Mouse (Mus musculus): Measurements from ENCODE around the gene Tm4sf1.

Gene Tm4sf1

DNA sequence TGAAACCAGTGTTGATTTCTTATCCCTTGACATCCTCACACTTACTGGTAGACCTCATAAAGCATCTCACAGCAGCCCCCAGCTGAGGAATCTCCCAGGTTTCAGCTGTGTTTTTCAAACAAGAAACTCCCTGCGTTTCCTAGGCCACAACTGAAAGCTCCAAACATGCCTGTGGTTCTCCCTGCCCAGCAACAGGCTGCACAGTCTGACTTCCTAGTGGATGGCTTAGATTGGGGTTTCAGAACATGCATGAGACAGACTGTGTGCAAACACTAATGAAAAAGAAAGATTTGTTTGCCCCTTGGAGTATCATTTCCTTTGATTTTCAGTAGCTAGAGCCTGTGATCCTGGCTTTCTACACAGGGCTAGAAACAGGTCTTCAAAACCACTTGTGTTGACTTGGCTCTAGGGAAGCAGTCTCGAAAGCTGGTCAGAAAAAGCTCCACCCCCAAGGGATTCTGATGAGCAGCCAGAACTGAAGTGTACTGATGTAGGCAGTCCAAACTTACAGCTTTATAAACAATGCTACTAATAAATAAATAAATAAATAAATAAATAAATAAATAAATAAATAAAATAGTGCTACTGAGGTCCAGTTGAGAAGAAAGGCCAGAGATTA, at the start of gene Tm4sf1:
Gene Tm4sf1, minus strand, starts transcription at position 68 of the 619 bp plus-strand sequence.
- DNase-seq (ENCODE audit: low read depth): no peak

DNA sequence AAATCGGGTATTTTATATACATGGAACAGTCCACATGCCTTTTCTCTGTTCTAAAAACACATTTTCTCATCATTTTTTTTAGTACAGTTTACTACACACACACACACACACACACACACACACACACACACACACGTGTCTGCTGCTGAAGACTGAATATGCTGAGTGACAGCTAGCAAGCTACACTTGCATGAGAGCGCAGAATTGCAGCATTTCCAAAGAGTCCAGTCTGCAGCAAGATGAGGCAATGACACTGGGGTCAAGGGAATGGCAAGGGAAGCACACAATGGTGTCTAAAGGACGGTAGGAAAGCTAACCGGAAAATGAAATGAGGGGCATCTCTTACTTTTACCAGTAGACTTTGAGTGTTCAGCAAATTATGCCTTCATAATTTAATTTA, 43.0 kb upstream of the Tm4sf1 start:
- DNase-seq (ENCODE audit: low read depth): no peak

DNA sequence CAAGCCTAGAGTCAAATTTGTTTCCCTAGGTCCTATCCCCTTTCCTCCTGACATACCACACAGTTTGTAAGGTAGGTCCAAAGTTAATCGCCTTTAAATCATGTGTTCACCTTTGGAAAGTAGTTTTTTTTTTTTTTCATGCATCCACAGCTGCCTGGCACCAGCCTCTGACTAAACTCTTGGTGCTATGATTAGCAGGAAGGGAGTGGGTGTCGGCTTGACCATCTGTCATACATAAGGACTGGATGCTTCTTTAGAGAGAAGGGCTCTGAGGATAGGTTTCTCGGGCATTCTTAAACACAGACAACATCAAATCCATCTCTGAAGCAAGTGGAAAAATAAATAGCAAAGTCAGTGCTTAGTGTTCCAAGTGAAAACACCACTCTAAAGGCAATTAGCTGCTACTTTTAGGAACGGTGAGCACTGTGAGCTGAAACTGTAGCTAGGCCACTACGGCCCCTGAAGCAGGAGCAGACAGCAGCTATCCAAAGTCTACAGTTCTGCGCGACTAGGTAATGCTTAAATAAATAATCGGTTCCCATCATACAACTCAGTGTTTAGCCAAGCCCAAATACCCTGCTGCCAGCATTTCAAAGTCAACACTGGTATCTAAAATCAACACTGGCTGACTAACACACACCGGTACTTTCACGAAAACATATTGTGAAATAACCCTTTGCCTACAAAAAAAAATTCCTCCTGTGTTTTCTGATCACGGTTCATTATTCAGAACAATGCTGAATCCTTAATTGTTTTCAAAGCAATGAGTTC, 42.2 kb upstream of the Tm4sf1 start:
- no peak for DNase-seq (ENCODE audit: low read depth)

DNA sequence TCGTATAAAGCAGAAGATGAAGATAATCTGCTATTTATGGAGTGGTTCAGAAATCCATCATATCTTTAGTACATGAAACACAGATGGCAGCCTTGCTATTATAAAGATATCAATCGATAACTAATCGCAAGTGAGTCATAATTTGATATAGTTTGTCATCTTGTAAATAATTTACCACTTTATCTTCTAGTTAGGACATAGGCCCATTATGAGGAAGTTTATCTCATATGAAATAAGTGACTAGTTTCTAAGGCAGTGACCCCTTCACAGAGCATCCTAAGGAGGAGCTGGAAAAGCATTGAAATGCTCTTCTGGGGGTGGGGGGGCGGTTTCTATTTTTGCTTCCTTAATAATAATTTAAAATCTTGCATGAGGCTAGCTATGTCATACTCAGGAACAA, 41.2 kb upstream of the Tm4sf1 start:
- no peak for DNase-seq (ENCODE audit: low read depth)

DNA sequence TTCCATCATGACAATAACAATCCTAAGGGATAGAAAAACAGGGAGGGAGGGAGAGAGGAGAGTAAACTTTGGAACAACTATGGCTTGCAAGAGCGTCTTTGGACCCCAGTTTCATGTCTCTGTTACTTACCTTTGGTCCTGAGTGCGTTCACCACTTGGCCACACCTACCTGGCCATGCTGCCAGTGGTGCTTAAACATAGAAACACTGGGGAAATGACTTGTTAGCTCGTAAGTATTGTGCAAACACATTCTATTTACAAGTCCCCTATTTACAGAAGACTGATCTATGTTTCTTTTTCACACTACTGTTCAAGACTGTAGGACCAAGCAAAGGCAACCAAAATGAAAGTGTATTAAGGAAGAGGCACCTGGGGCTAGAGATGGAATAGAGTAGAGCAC, 39.5 kb upstream of the Tm4sf1 start:
- DNase-seq (ENCODE audit: low read depth): no peak

DNA sequence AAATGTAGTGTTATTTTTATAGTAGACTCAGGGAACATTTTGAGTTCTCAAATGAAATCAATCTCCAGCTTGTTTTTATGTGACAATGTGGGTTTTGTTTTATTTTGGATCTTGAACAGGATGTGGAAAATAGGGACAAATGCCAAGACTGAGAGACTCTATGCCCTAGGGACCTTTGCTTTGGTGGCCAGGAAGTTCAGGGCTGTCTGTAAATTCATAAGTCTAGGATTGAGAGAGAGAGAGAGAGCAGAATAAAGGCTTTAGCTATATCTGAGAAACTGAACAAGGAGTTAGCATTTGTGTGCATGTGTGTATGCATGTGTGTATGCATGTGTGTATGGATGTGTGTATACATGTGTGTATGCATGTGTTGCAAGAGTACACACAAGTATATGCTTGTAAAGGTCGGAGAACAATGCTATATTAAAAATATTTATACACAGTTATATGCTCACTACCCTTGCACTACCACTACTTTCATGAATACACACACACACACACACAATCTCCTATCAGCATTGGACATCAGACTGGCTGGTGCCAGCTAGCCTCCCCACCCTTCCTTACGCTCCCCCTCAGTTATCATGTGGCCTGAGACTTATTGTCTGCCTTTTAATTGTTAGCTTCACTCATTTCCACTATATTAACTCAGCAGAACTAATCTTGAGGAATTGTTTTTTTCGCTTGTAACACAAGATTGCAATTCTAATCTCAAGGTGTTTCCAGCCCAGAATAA, 33.5 kb upstream of the Tm4sf1 start:
- no peak for DNase-seq (ENCODE audit: low read depth)

DNA sequence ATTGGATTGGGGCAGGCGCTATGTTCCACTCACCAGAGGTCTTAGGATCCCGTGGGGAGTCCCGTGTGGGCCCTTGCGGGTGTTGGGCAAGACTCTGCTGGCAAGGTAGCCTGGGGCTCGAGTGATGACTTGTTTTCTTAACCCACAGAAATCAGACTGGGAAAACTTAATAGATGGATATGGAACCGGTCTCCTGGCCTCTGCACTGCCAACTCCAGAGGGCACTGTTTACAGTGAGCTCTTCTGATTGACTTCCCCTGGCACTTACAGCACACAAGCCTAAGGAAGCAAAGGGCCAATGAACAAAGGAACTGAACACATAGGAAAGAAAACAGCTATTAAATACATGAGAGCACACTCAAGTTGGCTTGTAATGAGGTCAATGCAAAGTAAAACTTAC, 26.2 kb upstream of the Tm4sf1 start:
- DNase-seq (ENCODE audit: low read depth): no peak

DNA sequence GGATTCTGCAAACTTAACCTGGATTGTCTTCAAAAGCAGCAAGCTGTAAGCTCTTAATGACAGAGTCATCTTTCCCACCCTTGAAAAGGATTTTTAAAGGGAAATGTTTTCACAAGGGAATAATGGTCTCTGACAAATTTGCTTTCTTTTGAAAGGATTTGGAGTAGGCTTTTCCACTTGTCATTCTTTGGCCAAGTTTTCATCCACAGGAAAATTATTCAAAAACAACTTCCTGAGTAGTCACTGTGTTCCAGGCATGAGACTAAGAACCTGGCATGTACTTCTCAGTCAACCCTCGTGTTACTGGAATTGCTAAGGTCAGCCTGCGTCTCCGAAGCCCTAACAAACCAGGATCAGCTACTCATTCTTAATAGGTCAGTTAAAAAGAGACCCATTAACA, 5.3 kb upstream of the Tm4sf1 start:
- DNase-seq (ENCODE audit: low read depth): no peak

DNA sequence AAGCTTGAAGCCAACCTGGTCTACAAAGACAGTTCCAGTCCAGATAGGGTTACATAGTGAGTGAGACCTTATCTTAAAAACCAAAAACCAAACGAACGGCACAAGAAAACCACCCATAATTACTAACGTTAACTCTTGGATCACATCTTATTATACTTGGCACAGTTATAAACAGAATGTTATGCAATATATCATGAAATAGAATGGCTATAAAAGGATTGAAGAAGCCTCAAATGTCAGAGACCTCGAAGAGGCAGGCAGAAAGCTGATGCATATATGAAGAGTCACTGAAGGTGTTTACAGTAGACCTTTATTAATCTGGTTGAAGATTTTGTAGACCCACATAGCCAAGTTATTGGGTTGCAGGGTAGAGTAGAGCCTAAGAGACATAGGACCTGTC, 3.8 kb upstream of the Tm4sf1 start:
- no peak for DNase-seq (ENCODE audit: low read depth)

DNA sequence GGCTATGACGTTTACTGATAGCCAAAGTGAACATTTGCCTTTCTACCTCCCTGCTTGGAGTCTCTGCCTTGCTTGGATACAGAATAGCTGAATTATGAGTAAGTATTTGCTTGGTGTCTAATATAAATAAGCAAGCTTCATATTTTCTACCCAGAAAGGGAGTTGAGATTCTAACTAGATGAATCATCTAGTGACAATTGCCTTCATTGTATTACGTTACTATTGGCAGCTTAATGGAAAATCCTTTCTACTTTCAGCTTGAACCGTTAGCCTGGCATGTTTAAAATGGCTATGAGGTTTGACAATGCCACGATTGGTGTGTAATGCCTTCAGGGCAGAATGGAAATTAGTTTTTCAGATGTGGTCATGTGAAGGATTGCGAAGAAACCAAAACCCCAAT, 2.7 kb upstream of the Tm4sf1 start:
- no peak for DNase-seq (ENCODE audit: low read depth)

DNA sequence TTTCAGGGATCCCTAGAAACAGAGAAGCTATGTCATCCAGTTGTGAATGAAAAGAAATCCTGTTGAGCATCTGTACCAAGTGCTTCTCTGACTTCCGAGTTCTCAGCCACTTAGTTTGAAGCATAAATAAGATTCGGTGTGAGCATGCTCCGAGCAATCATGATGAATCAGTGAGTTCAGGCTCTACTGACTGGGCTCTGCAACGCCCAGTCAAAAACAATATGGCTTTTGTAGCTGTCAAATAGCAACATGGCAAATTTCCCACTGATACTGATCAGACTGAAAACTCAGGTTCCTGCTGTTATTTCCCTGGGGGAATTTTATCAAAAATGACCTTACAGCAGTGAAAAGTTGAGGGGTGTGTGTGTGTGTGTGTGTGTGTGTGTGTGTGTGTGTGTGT, 2.3 kb upstream of the Tm4sf1 start:
- no peak for DNase-seq (ENCODE audit: low read depth)

DNA sequence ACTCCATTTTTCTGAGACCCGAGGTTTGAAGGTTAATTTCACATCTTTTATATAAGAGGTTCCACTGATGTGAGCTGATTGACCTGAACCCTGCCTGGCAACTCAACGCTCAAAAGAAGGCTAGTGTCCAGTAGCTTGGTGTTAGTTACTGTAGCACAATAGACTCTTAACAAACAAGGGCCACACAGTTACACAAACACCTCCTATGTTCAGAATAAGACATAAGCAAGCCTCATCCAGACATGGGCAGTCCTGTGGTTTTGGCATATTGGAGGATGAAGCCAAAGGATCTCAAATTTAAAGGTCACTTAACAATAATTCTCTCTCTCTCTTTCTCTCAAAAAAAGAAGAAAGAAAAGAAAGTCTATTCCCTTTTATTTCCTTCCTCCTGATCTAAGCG, 1.7 kb upstream of the Tm4sf1 start:
- no peak for DNase-seq (ENCODE audit: low read depth)

DNA sequence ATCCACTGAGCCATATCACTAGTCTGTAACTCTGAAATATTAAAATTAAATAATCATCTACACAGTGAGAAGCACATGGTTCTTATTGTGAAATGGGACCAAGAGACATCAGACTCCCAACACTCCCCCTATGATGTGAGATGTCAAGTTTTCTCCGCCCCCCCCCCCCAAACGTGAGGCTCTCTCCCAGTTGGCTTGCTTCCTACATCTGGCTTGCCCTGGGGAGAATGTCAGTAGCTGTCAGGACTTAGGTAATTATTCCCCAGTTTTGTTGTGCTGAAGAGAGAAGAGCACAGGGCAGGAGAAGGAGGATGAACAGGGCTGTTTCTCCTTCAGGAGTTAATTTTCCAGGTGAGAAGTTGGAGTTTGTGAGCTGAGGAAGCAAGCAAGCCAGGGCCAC, 1.1 kb upstream of the Tm4sf1 start:
- DNase-seq (ENCODE audit: low read depth): no peak

DNA sequence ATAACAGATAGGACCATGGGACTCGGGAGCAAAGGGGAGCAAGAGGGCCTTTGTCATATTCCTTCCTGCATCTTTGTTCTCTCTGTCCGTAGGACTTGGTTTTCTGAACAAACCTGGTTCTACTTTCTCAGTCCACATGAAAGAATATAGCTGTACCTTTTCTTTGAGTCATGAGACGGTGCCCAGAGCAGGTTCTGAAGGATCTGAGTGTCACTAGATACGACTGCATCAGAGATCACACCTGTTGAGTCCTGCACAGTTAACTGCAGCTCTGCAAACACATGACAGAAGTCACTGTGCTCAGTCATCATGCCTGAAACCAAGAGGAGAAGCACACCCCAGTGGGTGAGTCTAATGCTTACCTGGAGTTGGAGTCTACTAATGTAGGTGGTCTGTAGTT, 422 bp downstream of the Tm4sf1 start:
- DNase-seq (ENCODE audit: low read depth): no peak

DNA sequence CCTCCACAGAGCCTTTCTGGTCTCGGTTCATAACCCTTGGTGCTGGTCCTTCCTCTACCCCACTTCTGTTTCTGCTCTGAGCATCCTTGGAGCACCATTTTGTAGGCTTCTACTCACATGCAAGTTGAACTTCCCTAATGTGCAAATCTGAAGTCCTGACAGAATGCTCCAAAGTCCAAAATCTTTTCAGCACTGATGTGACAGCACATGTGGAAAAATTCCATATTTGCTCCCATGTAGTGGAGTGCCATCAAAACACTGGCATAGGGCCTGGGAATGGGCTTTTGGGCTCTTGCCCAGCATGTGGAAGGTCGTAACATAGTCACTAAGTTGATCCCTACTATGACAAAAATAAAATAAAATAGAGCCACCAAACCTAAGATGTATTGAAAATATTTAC, 3.8 kb downstream of the Tm4sf1 start:
- DNase-seq (ENCODE audit: low read depth): no peak

DNA sequence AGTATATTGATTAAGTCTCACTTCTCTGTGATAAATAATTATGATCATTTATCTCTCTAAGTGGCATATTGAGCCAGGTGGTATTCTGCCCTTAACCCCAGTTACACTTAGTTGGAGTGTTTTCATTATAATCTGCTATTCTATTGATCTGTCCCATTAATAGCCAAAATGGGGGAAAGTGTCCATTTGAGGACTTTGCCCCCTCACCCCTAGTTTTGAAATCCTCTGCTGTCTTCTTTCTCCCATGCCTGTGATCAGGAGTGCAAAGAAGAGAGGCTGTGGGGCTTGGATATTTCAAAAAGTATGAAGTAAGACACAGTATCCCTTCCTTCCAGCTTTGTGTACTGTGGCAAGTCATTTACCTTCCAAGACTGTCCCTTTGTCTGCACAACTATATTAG, 5.2 kb downstream of the Tm4sf1 start:
- DNase-seq (ENCODE audit: low read depth): no peak

DNA sequence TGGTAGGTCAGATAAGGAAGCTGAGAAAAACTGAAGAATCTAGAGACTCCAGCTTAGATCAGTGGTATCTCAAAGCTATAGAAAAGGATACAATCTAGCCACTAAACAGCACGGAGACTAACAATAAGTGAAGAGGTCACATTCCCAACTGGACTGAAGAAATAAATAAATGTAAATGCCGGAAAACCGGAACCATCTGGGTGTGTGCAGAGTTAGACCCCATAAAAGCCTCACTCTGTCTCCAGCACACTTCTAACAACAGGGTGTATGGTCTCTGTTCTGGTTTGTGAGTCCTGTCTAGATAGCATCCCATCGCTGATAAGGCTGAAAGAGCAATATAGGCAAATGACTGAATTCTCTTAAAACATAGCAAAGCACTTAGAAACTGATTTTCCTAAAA, 6.2 kb downstream of the Tm4sf1 start:
- DNase-seq (ENCODE audit: low read depth): no peak

DNA sequence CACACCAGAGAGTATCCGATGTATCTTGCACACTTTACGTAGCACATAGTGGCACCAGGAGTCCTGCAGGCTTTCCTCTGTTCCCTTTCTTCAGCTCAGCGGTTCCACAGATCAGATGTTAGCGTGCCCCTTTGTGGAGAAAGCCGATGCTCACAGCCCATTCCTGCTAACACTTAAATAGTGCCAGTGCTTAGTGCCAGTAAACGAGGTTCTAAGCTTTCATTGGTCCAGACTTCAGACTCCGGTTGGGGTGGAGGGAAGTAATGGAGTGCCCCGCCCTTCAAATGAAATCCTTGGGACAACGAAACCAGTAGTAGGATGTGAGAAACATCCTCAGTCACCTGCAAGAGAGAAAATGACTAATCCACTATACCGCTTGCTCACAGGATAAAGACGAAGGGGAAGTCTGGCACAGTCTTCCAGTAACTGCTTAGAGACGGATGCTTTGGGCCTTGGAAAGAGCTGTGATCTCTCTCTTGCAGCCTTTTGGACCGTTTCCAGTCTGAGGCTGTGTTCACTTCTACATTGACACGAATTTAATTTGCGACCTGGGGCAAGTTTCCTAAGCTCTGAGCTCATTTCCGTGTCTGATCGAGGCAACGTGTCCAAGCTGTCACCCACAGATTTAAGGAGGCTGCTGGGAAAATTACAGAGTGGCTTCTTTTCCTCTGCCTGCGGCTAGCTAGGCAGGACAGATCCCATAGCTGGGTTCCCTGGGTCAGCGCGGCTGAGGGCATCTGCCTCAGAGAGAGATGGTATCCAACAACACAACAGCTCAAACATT, 6.9 kb downstream of the Tm4sf1 start:
- DNase-seq (ENCODE audit: low read depth): no peak

DNA sequence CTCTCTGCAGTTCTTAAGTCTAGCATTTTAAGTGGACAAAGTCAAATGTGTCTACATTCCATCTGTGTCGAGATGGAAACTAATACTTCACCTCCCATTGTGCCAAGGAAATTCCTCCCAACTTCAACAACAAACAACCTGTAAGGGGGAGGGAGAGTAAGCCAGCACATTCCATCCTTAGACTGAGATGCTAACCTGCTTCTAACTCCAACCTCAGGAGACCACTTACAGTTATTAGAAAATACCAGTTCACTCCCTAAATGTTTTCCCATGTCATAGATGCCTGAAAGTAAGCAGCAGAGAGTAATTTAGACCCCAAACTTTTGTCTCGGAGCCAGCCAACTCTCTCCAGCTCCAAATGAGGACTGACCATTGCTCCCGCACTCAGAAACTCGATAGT, 7.9 kb downstream of the Tm4sf1 start:
- no peak for DNase-seq (ENCODE audit: low read depth)

DNA sequence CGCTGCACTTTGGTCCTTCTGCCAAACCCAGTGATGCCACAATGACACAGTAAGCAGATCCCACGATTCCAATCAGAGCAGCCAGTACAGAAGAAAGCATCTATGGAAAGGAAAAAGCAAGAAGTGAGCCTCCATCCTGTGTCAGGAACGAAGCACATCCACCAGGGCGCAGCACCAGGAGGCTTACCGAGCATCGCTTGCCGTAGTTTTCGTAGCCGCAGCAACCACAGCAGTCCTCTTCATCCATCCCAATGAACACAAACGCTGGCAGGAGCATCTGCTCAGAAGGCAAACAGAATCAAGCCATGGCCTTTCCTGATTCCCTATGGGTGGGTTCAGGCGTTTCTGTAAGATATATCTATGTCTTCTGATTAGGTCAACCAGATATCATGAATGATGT, 9.0 kb downstream of the Tm4sf1 start:
- no peak for DNase-seq (ENCODE audit: low read depth)

DNA sequence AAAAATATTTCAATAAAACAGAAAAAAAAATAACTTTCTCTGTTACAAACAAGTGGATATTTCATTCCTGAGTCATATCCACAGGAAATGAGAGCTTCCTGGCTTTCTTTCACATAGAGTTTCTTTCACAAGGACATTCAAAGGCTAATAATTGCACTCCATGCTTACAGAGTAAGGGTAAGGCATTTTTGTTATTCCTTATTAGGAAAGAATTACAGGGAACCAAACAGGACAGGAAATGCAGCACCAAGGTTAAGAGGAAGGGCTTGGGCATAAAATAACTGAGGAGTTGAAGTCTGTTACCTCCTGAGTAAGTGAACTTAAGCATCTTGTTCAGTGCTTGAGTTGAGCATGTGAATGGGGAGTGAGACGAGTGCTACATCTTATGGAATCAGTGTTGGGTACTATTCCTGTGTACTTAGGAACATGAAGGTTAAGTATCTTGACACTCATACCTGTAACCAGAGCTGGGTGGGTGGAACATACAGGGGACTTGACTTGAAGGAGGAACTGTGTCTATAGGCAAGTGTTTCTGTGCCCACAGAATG, 12.8 kb downstream of the Tm4sf1 start:
- no peak for DNase-seq (ENCODE audit: low read depth)

Data from naive thymus-derived CD4-positive, alpha-beta T cell, adult 2 months (primary cell).